Mouse (Mus musculus): ENCODE data around the gene Zfp287. TPM values are rescaled to one million over a fixed set of nuclear protein-coding genes. Genes with fewer than 3 reads are reported as not detected.

The Zfp287 gene
- polyA plus RNA-seq, 1 experiment from 2014 or later: 25.2 TPM

DNA sequence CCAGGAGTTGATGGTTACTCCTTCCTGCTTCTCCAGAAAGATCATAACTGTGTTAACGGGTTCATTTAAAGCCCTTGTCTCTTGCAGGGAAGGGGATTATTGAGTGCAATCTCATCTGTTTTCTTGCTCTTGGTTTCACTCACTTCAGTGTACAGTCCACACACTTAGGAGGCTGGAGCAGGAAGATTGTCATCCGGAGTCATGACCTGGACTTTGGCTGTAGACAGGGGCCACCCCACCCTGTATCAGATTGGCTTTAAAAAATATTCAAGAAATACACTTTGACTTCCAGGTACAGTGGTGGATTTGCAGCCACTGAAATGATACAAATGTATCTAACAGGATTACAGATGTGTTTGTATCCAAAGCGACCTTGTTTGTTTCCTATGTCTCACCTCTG, 40.1 kb downstream of the Zfp287 start:
- Histone ChIP-seq H3K4me3 (replicated peaks; ENCODE audit: low read depth, low read length) (no peak overlapping the region), H3K9ac (replicated peaks; ENCODE audit: low read length) (no peak overlapping the region), H3K4me2 (ENCODE audit: low read length) (no peak overlapping the region), H3K9me3 (ENCODE audit: control insufficient read depth, low read length) (no peaks in the 10 kb centered on the region), H3K27ac (replicated peaks; ENCODE audit: low read depth, low read length) (no peak overlapping the region), H3K27me3 (ENCODE audit: control insufficient read depth, insufficient read depth, low read length) (no peaks in the 10 kb centered on the region), H3K36me3 (ENCODE audit: control insufficient read depth, insufficient read depth, low read length) (no peaks in the 10 kb centered on the region), H3K4me1 (ENCODE audit: control insufficient read depth, insufficient read depth, low read length) (no peaks in the 10 kb centered on the region)
- WGBS: 90% methylated on average over 3 of the region's 3 CpGs
- ATAC-seq (ENCODE audit: low FRiP score, low TSS enrichment) (no peak), DNase-seq (no peak)

DNA sequence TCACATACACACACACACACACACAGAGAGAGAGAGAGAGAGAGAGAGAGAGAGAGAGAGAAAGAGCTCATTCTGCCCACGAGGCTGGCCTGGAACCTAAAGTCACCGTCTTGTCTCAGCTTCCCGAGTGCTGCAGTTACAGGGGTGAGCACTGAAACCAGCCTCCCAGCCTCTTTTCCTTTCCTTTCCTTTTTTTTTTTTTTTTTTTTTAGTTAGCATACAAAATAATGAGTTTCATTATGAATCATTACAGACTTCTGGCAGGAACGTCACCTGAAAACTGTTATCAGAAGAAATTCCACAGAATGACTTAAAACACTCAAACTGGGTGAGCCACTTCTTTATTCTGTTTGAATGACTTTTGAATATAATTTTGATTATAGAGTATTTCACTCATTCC, 51.8 kb downstream of the Zfp287 start:
- Histone ChIP-seq H3K27ac (replicated peaks; ENCODE audit: low read depth, low read length) (no peak overlapping the region), H3K4me3 (replicated peaks; ENCODE audit: low read depth, low read length) (no peak overlapping the region), H3K4me2 (ENCODE audit: low read length) (no peak overlapping the region), H3K9ac (replicated peaks; ENCODE audit: low read length) (no peak overlapping the region), H3K36me3 (ENCODE audit: control insufficient read depth, insufficient read depth, low read length) (no peaks in the 10 kb centered on the region), H3K9me3 (ENCODE audit: control insufficient read depth, low read length) (no peaks in the 10 kb centered on the region), H3K27me3 (ENCODE audit: control insufficient read depth, insufficient read depth, low read length) (no peaks in the 10 kb centered on the region), H3K4me1 (ENCODE audit: control insufficient read depth, insufficient read depth, low read length) (no peaks in the 10 kb centered on the region; the same call in 1 of the 2 replicates)
- 82% methylated on average over 4 of the region's 4 CpGs for WGBS
- ATAC-seq (ENCODE audit: low FRiP score, low TSS enrichment) (no peak), DNase-seq (no peak)

DNA sequence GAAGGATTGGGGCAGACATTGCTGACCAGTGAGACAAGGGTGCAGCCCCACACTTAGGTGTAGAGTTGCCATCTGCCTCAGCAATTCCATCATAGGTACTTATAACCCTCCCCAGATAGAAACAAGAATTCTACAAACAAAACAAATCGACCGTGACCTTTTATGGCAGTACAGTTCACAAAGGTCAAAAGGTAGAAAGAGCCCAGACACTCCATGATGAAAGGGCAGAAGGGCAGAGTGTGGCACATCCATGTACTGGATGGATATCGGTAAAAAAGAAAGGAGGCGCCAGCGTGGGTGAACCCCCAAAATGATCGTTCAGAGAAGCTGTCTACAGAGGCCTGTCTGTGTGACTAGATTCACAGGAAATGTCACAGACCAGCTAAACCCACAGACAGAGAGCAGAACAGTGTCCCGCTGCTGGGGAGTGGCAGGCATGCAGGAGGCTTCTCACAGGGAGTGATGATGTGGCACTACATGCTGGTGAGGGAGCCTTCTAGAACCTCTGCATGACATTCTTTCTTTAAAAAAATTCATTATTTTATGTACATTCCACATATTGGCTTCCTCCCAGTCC, 52.8 kb downstream of the Zfp287 start:
- WGBS: 90% methylated on average over 7 of the region's 7 CpGs
- Histone ChIP-seq H3K27ac (replicated peaks; ENCODE audit: low read depth, low read length) (no peak overlapping the region), H3K27me3 (ENCODE audit: control insufficient read depth, insufficient read depth, low read length) (no peaks in the 10 kb centered on the region), H3K4me3 (replicated peaks; ENCODE audit: low read depth, low read length) (no peak overlapping the region), H3K4me1 (ENCODE audit: control insufficient read depth, insufficient read depth, low read length) (no peaks in the 10 kb centered on the region; the same call in 1 of the 2 replicates), H3K9ac (replicated peaks; ENCODE audit: low read length) (no peak overlapping the region), H3K36me3 (ENCODE audit: control insufficient read depth, insufficient read depth, low read length) (no peaks in the 10 kb centered on the region), H3K9me3 (ENCODE audit: control insufficient read depth, low read length) (no peaks in the 10 kb centered on the region), H3K4me2 (ENCODE audit: low read length) (no peak overlapping the region)
- ATAC-seq (ENCODE audit: low FRiP score, low TSS enrichment): no peak
- DNase-seq: no peak

DNA sequence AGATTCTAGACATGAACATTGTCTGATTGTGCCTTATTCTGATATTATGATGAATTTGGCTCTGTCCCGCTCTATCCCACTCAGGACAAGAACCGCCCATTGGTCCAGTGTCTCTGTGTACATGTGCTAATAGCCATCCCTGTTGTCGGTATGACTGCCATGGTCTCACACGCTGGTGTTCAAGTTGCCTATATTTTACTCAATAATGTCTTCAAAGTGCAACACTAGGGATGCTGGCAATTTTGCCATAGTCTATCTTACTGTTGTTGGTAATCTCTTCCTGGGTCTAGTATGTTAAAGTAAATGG, 55.5 kb downstream of the Zfp287 start:
- Histone ChIP-seq H3K4me1 (ENCODE audit: control insufficient read depth, insufficient read depth, low read length) (no peaks in the 10 kb centered on the region; the same call in 1 of the 2 replicates), H3K4me3 (replicated peaks; ENCODE audit: low read depth, low read length) (no peak overlapping the region), H3K36me3 (ENCODE audit: control insufficient read depth, insufficient read depth, low read length) (no peaks in the 10 kb centered on the region), H3K4me2 (ENCODE audit: low read length) (no peak overlapping the region), H3K9me3 (ENCODE audit: control insufficient read depth, low read length) (no peaks in the 10 kb centered on the region), H3K27ac (replicated peaks; ENCODE audit: low read depth, low read length) (peak overlapping the region; percentile 33; the same call in 1 of the 2 replicates), H3K9ac (replicated peaks; ENCODE audit: low read length) (no peak overlapping the region; the same call in 1 of the 2 replicates), H3K27me3 (ENCODE audit: control insufficient read depth, insufficient read depth, low read length) (no peaks in the 10 kb centered on the region)
- no peak for DNase-seq
- 92% methylated on average over 4 of the region's 4 CpGs for WGBS
- ATAC-seq (ENCODE audit: low FRiP score, low TSS enrichment): no peak; the same call in 1 of the 2 replicates

DNA sequence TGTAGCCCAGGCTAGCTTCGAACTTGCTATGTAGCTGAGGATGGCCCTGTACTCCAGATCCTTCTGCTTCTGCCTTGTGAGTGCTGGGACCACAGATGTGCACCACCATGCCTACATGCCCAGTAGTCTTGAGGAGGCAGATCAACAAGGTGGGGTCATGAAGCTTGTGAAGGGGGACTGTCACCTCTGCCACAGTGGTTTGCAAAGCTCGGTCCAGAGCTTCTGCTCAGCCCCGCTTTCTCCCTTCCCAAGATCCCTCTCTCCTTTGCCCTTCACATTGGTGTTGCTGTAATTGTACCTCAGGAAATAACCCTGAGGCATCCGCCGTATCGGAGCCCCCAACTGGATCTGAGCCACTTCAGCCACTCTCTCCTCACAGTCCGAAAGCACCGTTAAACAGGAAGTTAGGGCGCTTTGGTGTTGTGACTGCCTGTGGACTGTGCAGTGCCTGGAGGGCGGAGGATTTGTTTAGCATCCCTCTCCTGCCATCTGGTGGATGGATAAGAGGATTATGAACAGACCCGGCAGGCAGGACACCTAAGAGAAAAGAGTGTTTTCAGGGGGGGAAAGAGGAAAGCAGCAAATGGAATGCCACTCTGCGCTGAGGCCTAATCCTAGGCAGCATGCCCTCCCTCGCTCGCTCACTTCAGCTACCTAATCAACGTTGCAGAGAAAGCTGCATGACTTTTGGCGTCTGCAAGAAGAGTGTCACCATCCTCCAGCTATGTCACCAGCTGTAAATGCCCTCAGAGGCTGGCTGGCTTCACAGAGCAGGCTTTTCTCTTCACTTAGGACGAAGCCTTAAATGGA, 56.0 kb downstream of the Zfp287 start:
- no peaks in the 10 kb centered on the region; the same call in 1 of the 2 replicates for H3K4me1 ChIP-seq (ENCODE audit: control insufficient read depth, insufficient read depth, low read length)
- DNase-seq: peak; percentile 93
- no peaks in the 10 kb centered on the region for H3K36me3 ChIP-seq (ENCODE audit: control insufficient read depth, insufficient read depth, low read length)
- no peaks in the 10 kb centered on the region for H3K9me3 ChIP-seq (ENCODE audit: control insufficient read depth, low read length)
- 0 out of 2 replicates have a peak overlapping the region, but pooled peaks have one; percentile 33 for H3K27ac ChIP-seq (replicated peaks; ENCODE audit: low read depth, low read length)
- peak overlapping the region; percentile 45 for H3K4me2 ChIP-seq (ENCODE audit: low read length)
- H3K9ac ChIP-seq (replicated peaks; ENCODE audit: low read length): no peak overlapping the region; the same call in 1 of the 2 replicates
- 16% methylated on average over 17 of the region's 17 CpGs for WGBS
- H3K4me3 ChIP-seq (replicated peaks; ENCODE audit: low read depth, low read length): no peak overlapping the region
- peak; percentile 82; the same call in 1 of the 2 replicates for ATAC-seq (ENCODE audit: low FRiP score, low TSS enrichment)
- H3K27me3 ChIP-seq (ENCODE audit: control insufficient read depth, insufficient read depth, low read length): no peaks in the 10 kb centered on the region

DNA sequence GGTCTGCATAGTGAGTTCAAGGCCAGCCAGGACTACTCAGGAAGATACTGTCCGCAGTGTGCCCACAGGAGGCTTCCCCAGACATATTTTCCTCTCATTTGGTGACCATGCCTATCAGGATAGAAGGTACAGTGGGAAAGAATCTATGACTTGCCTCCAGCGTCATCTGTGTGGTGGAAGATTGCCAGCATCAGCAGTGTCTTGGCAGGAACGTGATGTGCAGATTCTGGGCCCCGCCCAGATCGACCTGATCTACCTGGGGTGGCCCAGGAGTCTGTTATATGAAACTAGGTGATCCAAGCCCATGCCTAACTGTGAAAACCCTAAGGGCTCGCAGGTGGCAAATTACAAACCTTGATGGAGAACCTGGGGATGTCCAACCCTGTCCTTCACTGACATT, 61.7 kb downstream of the Zfp287 start:
- H3K4me3 ChIP-seq (replicated peaks; ENCODE audit: low read depth, low read length): no peak overlapping the region
- H3K27ac ChIP-seq (replicated peaks; ENCODE audit: low read depth, low read length): no peak overlapping the region
- no peaks in the 10 kb centered on the region for H3K27me3 ChIP-seq (ENCODE audit: control insufficient read depth, insufficient read depth, low read length)
- H3K9ac ChIP-seq (replicated peaks; ENCODE audit: low read length): no peak overlapping the region
- no peaks in the 10 kb centered on the region for H3K4me1 ChIP-seq (ENCODE audit: control insufficient read depth, insufficient read depth, low read length)
- no peaks in the 10 kb centered on the region for H3K9me3 ChIP-seq (ENCODE audit: control insufficient read depth, low read length)
- H3K36me3 ChIP-seq (ENCODE audit: control insufficient read depth, insufficient read depth, low read length): no peaks in the 10 kb centered on the region
- WGBS: 94% methylated on average over 6 of the region's 6 CpGs
- no peak for ATAC-seq (ENCODE audit: low FRiP score, low TSS enrichment)
- no peak for DNase-seq
- H3K4me2 ChIP-seq (ENCODE audit: low read length): no peak overlapping the region

DNA sequence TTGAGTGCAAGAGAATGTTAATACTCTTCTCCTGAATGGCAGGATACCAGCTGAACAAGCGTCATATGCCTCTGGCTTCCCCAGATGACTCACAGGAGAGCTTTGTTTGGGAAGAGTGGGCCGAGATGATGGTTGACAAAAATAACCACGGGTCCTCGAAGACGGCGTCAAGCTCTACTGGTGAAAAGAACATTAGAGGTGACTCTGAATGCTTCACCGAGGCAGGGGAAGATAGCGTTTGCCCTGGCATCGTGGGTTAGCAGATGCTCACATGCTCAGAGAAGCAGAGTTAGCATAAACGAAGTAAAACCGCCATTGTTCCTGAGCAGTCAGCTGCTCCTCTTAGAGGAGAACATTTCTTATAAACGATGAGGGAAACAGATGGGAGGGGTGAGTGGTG, 62.2 kb downstream of the Zfp287 start:
- Histone ChIP-seq H3K36me3 (ENCODE audit: control insufficient read depth, insufficient read depth, low read length) (no peaks in the 10 kb centered on the region), H3K27ac (replicated peaks; ENCODE audit: low read depth, low read length) (no peak overlapping the region), H3K4me2 (ENCODE audit: low read length) (no peak overlapping the region), H3K9ac (replicated peaks; ENCODE audit: low read length) (no peak overlapping the region), H3K9me3 (ENCODE audit: control insufficient read depth, low read length) (no peaks in the 10 kb centered on the region), H3K4me1 (ENCODE audit: control insufficient read depth, insufficient read depth, low read length) (no peaks in the 10 kb centered on the region), H3K4me3 (replicated peaks; ENCODE audit: low read depth, low read length) (no peak overlapping the region), H3K27me3 (ENCODE audit: control insufficient read depth, insufficient read depth, low read length) (no peaks in the 10 kb centered on the region)
- 69% methylated on average over 12 of the region's 12 CpGs for WGBS
- DNase-seq (no peak), ATAC-seq (ENCODE audit: low FRiP score, low TSS enrichment) (no peak)

DNA sequence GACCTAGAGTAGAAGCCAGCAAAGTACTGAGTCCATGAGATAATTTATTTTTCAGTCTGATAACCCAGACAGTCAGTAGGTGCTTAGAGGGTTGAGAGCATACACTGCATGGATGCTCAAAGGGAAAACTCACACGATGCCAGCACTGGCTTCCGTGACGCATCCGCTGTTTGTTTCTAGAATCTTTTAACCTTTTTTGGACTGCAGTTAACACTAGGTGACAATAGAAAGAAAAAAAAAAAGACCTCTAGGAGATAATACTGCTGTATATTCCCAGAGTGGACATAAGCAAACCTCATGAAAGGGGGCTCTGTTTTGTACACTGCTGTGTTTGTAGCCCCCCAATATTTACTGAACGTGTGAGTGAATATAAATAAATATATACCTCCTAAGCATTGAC, 62.7 kb downstream of the Zfp287 start:
- DNase-seq: no peak

DNA sequence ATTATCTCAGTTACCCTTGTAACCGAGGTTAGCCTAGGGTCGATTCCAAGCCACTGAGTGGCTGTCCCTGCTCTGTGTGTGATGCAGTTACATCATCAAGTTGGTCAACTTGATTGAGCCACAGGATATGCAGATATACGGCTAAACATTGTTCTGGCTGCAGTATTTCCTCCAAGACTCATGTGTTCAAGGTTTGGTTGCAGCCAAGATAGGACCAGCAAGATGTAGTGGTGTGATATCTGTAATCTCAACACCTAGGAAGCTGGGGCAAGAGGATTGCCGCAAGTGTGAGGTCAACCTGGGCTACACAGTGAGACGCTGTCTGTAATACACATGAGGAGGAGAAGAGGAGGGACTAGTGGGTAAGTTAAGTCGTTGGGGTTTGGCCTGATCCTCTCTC, 67.5 kb downstream of the Zfp287 start:
- Histone ChIP-seq H3K36me3 (ENCODE audit: control insufficient read depth, insufficient read depth, low read length) (no peaks in the 10 kb centered on the region), H3K9ac (replicated peaks; ENCODE audit: low read length) (no peak overlapping the region), H3K27ac (replicated peaks; ENCODE audit: low read depth, low read length) (no peak overlapping the region), H3K4me1 (ENCODE audit: control insufficient read depth, insufficient read depth, low read length) (no peaks in the 10 kb centered on the region), H3K4me2 (ENCODE audit: low read length) (no peak overlapping the region), H3K27me3 (ENCODE audit: control insufficient read depth, insufficient read depth, low read length) (no peaks in the 10 kb centered on the region), H3K9me3 (ENCODE audit: control insufficient read depth, low read length) (no peaks in the 10 kb centered on the region), H3K4me3 (replicated peaks; ENCODE audit: low read depth, low read length) (no peak overlapping the region)
- 89% methylated on average over 6 of the region's 6 CpGs for WGBS
- no peak for DNase-seq
- ATAC-seq (ENCODE audit: low FRiP score, low TSS enrichment): no peak

More for the DNA sequence above, 62.7 kb downstream of the Zfp287 start:
- Histone ChIP-seq H3K27ac (replicated peaks; ENCODE audit: low read depth, low read length) (no peak overlapping the region), H3K4me2 (ENCODE audit: low read length) (no peak overlapping the region), H3K27me3 (ENCODE audit: control insufficient read depth, insufficient read depth, low read length) (no peaks in the 10 kb centered on the region), H3K9me3 (ENCODE audit: control insufficient read depth, low read length) (no peaks in the 10 kb centered on the region), H3K4me3 (replicated peaks; ENCODE audit: low read depth, low read length) (no peak overlapping the region), H3K9ac (replicated peaks; ENCODE audit: low read length) (no peak overlapping the region), H3K36me3 (ENCODE audit: control insufficient read depth, insufficient read depth, low read length) (no peaks in the 10 kb centered on the region), H3K4me1 (ENCODE audit: control insufficient read depth, insufficient read depth, low read length) (no peaks in the 10 kb centered on the region)
- no peak for ATAC-seq (ENCODE audit: low FRiP score, low TSS enrichment)
- 92% methylated on average over 5 of the region's 5 CpGs for WGBS

Data from midbrain, embryonic 14.5 days (tissue).